Mouse (Mus musculus): ENCODE data around the gene Acot4.
"Not testable (repeated sequence)": the region's sequence is repeated elsewhere in the genome, so short reads cannot be mapped to it uniquely, and the experiment has no call there.

Acot4 gene

DNA sequence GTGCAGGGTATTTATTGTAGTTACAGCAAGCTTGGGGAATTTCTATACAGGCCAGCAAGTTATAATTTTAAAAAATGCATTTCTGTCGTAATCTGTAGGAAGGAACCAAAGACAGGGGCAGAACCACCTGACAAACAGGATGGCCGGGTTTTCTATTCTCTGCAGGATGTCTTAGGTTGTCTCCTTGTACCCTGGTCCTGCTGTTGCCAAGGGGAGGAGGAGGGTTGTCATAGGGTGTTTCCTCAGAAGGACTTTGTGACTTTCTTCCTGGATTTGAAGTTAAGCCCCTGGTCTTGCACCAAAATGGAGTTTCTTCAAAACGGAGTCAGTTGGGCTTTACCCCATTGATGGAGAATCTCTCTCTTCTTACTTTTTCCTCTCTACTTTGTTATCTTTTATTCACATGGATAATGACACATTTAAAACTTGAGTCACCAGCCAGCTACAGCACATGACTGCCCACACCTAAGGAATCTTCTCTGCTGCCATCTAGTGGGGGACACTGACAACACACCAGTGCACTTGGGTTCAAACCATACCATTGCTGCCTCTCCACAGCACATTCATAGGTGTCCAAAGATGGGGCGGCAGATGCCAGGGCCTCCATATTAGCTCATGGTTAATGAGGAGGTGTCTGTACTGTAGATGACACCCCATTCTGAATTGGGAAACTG, 7.4 kb upstream of the Acot4 start:
- DNase-seq (ENCODE audit: low read depth, low spot score), result no peak

DNA sequence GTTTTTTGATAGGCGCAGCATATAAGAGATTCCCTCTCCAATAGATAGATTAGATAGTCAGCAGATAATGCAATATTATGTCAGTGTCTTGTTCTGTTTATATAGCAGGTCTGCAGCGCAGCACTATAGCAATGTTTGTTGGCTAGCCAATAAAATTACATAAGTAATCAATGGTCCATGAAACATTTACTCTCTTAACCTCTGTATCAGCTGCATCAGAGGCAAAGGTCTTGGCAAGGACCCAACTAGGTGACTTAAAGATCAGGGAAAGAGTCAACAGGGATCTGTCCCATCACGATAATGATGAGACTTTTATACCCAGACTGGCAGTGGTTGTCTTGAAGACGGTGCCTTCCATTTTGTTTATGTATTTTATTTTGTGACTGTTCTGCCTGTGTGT, 5.3 kb upstream of the Acot4 start:
- no peak for DNase-seq (ENCODE audit: low read depth, low spot score)

DNA sequence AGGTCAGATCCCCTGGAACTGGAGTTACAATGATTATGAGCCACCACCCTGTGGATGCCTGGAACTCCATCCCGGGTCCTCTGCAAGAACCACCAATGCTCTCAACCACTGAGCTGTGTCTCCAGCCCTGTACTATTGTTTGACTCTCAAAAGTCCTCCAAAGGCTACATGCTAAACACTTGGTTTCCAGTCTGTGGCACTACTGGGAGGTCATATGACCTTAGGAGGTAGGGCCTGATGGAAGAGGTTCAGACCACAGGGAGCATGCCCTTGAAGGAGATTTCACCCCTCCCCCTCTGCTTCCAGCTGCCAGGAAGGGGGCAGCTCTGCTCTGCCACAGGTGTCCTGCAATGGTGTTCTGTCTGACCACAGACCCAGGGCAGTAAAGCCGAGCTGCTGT, 4.9 kb upstream of the Acot4 start:
- not testable (repeated sequence) for DNase-seq (ENCODE audit: low read depth, low spot score)

DNA sequence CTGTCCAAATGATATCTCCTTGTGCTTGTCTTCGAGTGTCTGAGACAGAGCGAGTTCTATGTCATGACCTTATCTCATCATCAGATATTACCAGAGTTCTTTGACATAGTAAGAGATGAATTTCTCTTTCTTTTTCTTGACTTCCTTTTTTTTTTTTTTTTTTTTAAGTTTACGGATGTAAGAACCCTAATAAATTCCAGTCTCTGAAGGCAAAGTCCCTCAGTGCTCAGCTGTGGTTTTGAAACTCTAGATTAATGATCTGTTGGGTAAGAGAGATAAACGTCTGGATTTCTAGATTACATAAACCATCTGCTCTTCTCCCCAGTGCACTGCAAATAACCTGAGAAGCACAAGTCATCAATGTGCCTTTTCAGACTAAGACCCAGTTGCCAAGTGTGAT, 4.1 kb upstream of the Acot4 start:
- DNase-seq (ENCODE audit: low read depth, low spot score), result no peak

DNA sequence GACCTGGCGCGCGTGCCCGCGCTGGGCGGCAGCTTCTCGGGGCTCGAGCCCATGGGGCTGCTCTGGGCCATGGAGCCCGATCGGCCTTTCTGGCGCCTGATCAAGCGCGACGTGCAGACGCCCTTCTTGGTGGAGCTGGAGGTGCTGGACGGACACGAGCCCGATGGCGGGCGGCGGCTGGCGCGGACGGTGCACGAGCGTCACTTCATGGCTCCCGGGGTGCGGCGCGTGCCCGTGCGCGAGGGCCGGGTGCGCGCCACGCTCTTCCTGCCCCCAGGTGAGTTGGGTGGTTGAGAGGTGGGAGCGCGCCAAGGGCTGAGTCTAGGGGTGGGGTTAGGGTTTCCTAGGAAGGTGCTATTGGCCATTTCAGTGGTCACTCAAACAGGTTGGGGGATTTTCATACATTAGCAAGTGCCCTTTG, 522 bp downstream of the Acot4 start, which contains the start of gene Gm49366:
TSS of gene Gm49366 (plus strand) at position 245 of the 421 bp plus-strand sequence.
- not testable (repeated sequence) for DNase-seq (ENCODE audit: low read depth, low spot score)

DNA sequence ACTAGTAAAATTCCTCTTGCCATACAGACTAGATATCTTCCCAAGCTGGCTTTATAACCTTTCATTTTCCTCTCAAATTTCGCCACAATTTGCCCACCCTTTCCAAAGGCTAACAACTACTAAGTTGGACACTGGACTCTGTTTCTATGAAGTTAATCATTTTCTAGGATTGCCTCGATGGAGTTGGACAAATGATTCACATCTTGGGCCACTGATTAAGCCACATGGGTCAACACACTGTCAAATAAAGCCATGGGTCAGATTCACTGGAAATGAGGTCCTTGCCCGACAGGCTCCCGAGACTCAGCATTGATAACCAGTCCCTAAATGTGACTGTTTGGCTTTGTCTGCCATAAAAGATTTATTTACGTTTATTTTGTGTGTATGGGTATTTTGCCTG, 4.1 kb downstream of the Acot4 start:
- DNase-seq (ENCODE audit: low read depth, low spot score), result no peak

DNA sequence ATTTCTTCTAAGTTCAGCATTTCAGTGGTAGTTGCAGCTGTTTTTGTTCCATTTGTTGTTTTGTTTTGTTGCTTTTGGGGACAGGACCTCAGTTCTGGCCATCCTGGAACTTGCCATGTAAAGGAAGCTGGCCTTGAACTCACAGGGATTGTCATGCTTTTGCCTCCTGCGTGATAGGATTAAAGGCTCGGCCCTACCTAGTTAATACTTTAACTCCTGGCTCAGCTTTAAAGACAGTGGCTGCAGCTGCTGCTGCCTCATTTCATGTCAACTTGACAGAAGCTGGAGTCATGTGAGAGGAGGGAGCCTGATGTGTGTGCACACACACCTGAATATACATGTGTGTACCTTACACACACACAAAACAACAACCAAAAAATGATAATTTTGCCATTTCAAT, 5.9 kb downstream of the Acot4 start:
- no peak for DNase-seq (ENCODE audit: low read depth, low spot score)

DNA sequence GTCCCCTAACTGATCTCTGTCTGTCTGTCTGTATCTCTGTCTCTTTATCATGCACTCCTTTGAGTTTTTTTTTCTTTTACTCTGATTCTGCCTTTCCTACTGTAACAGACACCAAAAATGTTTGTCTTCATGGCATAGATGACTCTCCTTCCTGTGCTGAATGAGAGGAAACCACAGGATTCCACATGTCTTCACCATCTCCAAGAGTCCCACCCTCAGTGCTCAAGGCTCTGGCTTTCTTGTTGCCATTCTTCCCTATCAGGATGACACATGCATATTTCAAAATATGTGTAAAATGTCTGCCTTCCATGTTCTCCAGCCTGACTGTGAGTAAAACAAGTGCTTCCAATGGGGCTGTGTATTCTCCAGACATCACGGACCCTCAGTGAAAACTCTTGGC, 8.7 kb downstream of the Acot4 start:
- DNase-seq (ENCODE audit: low read depth, low spot score), result no peak

DNA sequence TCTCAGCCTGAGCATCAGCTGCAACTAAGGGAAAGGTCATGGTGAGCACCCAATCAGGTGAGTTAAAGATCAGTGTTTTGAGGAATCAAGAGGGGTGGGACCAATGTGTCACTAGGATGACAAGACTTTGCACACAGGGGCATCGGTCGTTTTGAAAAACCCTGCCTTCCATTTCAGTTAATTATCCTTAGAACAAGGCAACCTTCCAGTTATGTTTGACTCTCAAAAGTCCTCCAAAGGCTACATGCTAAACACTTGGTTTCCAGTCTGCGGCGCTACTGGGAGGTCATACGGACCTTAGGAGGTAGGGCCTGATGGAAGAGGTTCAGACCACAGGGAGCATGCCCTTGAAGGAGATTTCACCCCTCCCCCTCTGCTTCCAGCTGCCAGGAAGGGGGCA, 12.6 kb downstream of the Acot4 start:
- DNase-seq (ENCODE audit: low read depth, low spot score), result not testable (repeated sequence)

DNA sequence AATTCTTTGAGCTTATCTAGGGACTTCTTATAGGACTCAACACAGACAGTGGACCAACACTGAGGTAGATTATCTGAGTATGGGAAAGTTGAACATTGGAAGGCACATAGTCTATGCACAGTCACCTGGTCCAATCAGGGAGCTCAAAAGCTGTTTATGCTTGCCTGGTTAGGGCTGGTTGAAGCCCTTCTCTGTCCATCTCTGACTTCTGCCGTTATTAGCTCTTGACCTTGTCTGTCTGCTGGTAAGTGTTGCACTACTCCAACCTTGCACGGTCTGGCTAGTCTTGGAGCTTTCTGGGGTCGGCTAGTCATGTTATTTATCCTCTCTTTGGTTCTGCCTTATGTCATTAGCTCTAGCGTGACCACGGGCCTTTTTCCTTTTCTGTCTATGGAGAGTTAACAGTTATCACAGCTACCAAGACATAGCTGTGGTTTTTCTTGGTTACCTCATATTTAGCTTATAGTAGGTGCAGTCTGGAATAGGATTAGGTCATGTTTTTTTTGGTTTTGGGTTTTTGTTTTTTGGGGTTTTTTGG, 13.8 kb downstream of the Acot4 start, which contains the start of gene Acot3:
TSS of gene Acot3 (plus strand) at position 208 of the 538 bp plus-strand sequence.
- DNase-seq (ENCODE audit: low read depth, low spot score), result no peak

DNA sequence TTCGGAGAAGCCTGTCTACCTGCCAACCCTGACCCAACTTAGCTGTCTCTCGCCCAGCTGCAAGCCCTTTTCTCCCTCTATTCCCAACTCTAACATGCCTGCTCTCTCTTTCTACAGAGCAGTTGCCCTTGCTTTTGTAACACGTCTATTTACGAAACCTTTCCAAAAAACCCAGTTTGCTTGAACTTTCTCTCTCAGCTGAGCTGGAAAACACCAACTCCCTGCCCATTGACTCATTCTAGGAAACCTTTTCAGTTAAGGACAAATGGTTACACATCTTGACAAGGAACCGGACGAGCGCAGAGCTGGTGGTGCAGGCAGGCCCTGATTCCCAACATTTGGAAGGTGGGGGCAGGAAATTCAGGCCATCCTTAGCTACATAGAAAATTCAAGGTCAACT, 14.4 kb downstream of the Acot4 start:
- no peak for DNase-seq (ENCODE audit: low read depth, low spot score)

DNA sequence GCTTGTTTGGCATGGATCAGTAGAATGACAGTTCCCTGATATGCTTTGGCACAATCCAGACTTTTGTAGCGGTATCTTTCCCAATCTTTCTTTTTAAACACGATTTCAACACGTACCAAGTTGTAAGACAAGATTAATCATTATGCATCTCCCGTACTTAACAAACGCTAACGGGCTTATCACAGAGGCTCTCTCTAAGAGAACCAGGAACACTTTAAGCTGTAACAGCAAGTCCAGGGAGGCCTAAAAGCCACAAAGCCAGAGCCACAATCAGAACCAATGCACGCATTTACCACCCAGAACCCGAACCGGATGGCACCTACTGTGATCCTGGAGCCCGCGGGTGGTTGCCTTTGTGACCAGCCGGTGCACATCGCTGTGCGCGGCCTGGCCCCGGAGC, 15.0 kb downstream of the Acot4 start:
- DNase-seq (ENCODE audit: low read depth, low spot score), result no peak

DNA sequence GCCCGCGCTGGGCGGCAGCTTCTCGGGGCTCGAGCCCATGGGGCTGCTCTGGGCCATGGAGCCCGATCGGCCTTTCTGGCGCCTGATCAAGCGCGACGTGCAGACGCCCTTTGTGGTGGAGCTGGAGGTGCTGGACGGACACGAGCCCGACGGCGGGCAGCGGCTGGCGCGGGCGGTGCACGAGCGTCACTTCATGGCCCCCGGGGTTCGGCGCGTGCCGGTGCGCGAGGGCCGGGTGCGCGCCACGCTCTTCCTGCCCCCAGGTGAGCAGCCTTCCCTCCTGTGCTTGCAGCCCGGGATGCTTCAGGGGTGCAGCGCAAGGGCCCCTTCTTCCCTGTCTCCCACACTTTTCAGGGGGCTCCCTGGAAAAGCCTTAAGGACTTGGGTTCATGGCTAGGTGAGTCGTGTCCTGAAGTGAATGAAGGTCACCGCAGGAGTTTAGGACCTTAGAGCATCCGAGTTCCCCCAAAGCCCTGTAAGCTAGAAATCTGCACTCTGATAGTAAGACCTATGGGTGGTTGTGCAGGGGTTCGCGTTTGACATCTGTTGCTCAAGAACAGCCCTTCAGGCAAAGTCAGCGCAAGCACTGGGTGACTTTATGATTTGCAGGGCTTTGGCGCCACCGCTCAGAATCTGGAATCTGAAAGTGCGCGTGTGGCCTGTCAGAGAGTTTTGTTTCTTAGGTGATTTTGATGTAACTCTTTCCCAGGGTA, 15.7 kb downstream of the Acot4 start:
- no peak for DNase-seq (ENCODE audit: low read depth, low spot score)

DNA sequence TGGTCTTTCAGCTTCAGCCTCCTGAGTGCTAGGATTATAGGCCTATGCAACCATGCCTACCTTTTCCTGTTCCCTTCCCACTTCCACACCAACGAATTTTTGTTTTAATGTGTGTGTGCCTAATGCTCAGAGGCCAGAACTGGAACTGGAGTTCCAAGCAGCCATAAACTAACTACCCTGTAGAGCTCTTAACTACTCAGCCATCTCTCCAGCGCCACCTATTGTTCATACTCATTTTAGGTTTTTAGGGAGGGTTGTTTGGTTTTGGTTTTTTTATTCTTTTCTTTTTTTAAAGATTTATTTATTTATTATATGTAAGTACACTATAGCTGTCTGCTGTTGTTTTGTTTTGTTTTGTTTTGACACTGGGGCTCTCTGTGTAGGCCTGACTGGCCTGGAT, 22.8 kb downstream of the Acot4 start:
- no peak for DNase-seq (ENCODE audit: low read depth, low spot score)

DNA sequence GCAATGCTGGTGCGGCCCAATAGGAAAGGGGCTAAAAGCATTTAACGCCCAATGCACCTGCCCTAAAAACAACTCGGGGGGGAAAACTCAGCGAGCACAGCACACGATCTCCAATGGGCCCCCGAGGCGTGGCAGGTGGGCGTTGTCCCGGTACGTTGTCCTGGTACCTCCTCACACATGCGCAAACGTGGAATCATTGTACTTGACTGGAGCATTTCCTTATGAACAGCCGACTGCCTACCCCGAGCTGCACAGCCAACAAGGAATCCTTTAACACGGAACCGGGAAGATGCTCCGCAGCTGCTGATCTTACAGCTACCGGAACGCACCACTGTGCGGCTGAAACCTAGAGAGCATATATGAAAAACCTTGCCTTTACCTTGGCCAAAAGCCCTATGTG, 24.2 kb downstream of the Acot4 start:
- DNase-seq (ENCODE audit: low read depth, low spot score), result no peak

DNA sequence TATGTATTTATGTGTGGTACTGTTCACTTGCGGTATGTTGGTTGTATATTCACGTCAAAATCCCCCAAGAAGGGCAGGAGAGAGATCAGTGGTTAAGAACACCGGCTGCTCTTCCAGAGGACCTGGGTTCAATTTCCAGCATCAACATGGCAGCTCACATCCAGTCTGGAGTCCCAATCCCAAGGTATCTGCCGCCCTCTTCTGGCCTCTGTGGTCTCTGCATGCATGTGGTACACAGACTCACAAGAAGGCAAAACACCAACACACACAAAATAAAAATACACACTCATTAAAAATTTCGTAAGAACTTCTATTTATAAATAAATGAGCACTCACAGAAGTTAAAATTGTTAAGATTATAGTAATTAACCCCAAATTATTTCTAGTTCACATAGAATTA, 25.0 kb downstream of the Acot4 start:
- no peak for DNase-seq (ENCODE audit: low read depth, low spot score)

DNA sequence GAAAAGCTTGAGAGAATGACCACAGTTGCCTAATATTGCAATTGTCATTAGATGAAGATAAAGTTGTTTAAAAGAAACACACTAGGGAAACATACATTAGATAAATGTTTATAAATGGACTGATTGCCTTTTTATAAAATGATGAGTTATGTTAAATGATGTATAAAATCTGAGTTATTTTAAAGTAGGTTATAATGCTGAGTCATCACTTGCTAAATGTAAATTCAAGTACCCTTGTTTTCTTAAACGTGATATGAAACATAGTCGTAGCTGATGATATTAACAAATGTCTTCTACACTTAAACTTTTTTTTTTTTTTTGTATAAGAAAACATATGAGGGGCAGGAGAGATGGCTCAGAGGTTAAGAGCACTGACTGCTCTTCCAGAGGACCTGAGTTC, 25.7 kb downstream of the Acot4 start:
- DNase-seq (ENCODE audit: low read depth, low spot score), result no peak

DNA sequence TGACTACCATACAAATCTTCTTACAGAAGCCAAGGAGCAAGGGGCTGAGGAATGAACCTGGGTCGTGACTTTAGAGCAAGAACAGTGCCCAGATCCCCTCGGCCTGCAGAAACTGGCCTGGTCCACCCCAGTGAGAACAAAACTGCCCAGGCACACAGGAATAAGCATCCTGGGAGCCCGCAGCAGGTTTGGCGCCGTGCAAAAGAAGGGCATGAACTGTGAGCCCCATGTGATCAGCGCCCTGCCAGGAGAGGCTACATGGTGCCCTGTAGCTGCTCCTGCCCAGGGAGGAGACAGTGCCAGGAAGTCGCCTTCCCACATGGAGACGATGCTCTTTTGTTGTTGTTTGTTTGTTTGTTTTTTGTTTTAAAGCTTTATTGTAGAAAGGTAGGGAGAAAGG, 26.4 kb downstream of the Acot4 start:
- no peak for DNase-seq (ENCODE audit: low read depth, low spot score)

DNA sequence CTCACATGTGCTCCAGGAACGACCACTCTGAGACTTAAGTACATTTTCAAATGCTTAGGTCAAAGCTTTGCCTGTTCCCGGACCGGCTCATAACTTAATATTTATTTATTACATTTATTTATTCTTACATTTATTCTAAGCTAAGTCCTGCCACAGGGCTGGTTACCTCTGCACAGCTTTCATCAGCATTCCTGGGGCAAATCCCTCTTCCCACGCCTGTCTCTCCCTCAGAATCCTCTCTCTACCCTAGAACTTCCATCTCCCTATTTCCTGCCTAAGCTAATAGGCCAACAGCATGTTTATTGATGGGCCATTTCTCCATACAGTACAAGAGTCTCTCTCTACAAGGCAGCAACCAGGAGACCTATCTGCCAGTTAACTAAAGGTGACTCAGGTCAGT, 29.6 kb downstream of the Acot4 start:
- no peak for DNase-seq (ENCODE audit: low read depth, low spot score)

DNA sequence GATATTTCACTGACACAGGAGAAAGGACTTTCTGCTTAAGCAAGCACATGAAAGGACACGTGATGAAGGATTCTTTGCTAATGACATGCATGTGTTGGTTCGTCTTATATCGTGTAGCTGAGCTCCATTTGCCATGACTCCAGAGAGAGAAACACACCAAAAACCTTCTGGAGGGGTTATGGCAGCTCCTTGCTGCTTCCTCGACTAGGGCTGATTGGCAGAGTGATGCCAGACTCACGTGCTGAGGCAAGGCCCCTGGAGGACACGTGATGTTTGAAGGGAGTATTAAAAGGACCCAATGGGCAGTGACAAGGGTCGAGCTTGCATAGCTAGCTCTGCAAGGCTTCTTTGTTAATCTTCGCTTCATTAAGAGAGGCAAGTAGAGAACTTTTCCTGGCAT, 30.1 kb downstream of the Acot4 start:
- no peak for DNase-seq (ENCODE audit: low read depth, low spot score)

DNA sequence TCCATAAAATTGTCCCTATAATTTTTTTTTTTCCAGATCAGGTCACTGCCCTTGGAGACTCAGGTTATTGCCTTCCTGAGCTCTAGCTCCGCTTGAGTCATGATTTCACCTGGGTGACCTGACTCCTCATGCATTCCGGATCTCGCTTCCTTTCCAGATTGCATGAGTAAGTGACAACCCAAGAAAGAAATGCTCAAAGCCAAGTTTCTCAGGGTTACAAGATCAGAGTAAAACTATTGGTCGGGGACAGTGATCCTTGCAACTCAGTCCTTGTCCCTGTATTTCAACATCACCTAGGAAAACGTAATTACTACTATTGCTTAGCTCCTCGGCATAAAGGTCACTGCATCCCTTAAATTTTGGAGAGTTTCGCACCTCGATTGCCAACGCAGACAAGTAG, 30.8 kb downstream of the Acot4 start, which contains the start of gene Acot5:
TSS of gene Acot5 (plus strand) at position 340 of the 400 bp plus-strand sequence.
- no peak for DNase-seq (ENCODE audit: low read depth, low spot score)

DNA sequence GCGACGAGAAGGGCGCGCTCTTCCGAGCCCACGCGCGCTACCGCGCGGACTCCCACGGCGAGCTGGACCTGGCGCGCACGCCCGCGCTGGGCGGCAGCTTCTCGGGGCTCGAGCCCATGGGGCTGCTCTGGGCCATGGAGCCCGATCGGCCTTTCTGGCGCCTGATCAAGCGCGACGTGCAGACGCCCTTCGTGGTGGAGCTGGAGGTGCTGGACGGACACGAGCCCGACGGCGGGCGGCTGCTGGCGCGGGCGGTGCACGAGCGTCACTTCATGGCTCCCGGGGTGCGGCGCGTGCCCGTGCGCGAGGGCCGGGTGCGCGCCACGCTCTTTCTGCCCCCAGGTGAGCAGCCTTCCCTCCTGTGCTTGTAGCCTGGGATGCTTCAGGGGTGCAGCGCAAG, 31.4 kb downstream of the Acot4 start:
- DNase-seq (ENCODE audit: low read depth, low spot score), result not testable (repeated sequence)

DNA sequence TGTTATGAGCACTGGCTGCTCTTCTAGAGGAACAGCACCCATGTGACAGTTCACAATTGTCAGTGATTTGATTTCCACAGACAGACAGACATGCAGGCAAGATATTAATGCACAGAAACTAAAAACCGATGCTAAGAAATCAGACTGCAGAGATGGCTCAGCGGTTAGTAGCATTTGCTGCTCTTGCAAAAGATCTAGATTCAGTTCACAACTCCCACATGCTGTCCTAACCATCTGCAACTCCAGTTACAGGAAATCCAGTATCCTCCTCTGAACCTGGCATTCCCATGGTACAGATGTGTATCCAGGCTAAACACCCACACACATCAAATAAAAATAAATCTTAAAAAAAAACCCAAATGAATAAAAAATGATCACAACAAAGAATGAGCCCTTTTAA, 33.5 kb downstream of the Acot4 start:
- no peak for DNase-seq (ENCODE audit: low read depth, low spot score)
